Mouse (Mus musculus): Measurements from ENCODE around the gene Ern1.

DNA sequence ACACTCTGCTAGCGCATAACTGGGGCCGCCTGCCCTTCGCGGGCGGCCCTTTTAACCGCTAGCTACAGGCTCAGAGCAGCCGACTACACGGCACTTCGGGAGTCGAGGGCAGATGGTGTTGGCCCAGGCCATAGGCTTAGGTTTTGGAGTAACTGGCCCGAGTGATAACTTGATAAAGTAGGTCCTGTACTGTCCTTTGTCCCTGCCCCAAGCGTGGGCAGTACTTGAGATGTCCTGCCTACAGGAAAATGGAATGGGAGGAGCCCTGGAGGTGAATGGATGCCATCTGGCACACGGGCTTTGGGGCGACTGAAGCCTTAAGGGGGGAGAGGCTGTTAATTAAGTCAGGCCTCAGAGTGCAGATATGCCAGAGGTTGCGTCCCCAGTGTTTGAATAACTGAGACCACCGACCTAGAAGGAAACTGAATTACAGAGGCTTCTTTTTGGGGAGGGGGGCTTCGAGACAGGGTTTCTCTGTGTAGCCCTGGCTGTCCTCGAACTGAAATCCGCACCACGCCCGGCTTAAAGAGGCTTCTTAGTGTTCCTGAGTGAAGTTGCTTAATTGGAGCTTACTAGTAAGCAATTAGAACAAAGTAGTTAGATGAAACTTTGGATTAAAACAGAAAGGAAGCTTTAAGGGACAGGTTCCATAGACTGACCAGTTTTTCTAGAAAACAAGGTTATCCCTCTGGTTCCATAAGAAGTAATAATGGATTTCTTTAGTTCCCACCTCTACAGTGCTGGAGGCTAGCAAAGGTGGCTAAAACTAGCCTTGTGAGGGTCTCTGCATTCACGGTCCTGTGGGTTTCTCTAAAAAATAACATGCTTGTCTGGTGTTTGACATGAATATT is 13.9 kb upstream of the Ern1 start:
- TF ChIP-seq CTCF (IDR thresholded peaks at IDR 0.05; ENCODE audit: borderline replicate concordance, control insufficient read depth, extremely low read depth, insufficient read depth, low read length, poor library complexity) (no peak), POLR2A (IDR thresholded peaks at IDR 0.05; ENCODE audit: control insufficient read depth, extremely low read depth, insufficient read depth, low read length, poor library complexity) (no peak)

Data from thymus, adult 2 months (tissue).